Mouse (Mus musculus): ENCODE results near the gene Rhebl1.
"Not testable (repeated sequence)": the region's sequence is repeated elsewhere in the genome, so short reads cannot be mapped to it uniquely, and the experiment has no call there.

Rhebl1 gene

GRCm38 (mm10) chr15:98893940-98894745, at the start of gene Rhebl1:
TSS of gene Rhebl1 (minus strand) at chr15:98894540.
- no peak for DNase-seq (ENCODE audit: extremely low spot score, low read depth, low spot score)

DNA sequence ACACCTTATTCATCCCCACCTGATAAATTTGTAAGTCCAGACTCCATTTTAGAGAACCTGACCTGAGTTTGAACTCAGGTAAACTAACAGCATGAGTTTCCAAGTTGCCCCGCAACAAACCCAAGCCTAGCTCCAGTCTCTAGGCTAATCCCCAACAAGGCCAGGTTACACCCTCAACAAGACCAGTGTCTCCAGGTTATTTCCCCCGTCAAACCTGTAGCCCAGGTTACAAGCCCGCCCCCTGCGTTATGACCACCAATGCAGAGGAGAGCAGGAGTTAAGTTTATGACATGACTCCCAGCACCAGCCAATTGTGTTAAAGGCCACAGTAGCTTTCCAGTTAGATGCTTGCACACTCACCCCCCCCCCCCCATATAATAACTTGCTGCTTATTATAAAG, 48.8 kb upstream of the Rhebl1 start:
- no peak for DNase-seq (ENCODE audit: extremely low spot score, low read depth, low spot score)

GRCm38 (mm10) chr15:98942081-98942480, 47.7 kb upstream of the Rhebl1 start:
- DNase-seq (ENCODE audit: extremely low spot score, low read depth, low spot score) = no peak

- DNase-seq (ENCODE audit: extremely low spot score, low read depth, low spot score) = no peak
Observed at GRCm38 (mm10) chr15:98941539-98941938, 47.2 kb upstream of the Rhebl1 start.

- DNase-seq (ENCODE audit: extremely low spot score, low read depth, low spot score) = no peak
Observed at GRCm38 (mm10) chr15:98940816-98941215, 46.5 kb upstream of the Rhebl1 start.

GRCm38 (mm10) chr15:98934217-98934839, 40.0 kb upstream of the Rhebl1 start, which contains the start of gene Tuba1b:
TSS of gene Tuba1b (minus strand) at chr15:98934565.
- no peak for DNase-seq (ENCODE audit: extremely low spot score, low read depth, low spot score)

GRCm38 (mm10) chr15:98933833-98934216, 39.5 kb upstream of the Rhebl1 start:
- no peak for DNase-seq (ENCODE audit: extremely low spot score, low read depth, low spot score)

- not testable (repeated sequence) for DNase-seq (ENCODE audit: extremely low spot score, low read depth, low spot score)
Observed at GRCm38 (mm10) chr15:98933004-98933671, 38.8 kb upstream of the Rhebl1 start.

GRCm38 (mm10) chr15:98930998-98931397, 36.7 kb upstream of the Rhebl1 start:
- no peak for DNase-seq (ENCODE audit: extremely low spot score, low read depth, low spot score)

- no peak for DNase-seq (ENCODE audit: extremely low spot score, low read depth, low spot score)
Observed at GRCm38 (mm10) chr15:98930017-98930734, 35.8 kb upstream of the Rhebl1 start.

- no peak for DNase-seq (ENCODE audit: extremely low spot score, low read depth, low spot score)
Observed at GRCm38 (mm10) chr15:98928598-98929240, 34.4 kb upstream of the Rhebl1 start.

- DNase-seq (ENCODE audit: extremely low spot score, low read depth, low spot score) = no peak
Observed at GRCm38 (mm10) chr15:98927566-98927965, 33.2 kb upstream of the Rhebl1 start.

- no peak for DNase-seq (ENCODE audit: extremely low spot score, low read depth, low spot score)
Observed at GRCm38 (mm10) chr15:98924682-98925081, 30.3 kb upstream of the Rhebl1 start.

DNA sequence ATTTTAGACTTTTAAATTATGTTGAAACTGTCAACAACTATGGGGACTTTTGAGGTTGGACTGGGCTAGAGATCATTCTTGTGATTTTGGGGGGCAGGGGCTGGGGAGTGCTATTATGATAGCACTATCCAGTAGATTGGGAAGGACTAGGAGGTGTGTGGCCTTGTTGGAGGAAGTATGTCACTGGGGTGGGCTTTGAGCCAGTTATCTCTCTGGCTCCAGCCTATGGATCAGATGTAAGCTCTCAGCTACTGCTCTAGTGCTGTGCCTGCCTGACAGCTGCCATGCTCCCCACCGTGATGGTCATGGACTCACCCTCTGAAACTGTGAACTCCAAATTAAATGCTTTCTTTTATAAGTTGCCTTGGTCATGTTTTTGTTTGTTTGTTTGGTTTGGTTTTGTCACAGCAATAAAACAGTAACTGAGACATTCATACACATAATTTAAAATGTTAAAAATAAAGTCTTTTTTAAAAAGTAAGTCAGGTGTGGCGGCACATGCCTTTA, 28.7 kb upstream of the Rhebl1 start:
- DNase-seq (ENCODE audit: extremely low spot score, low read depth, low spot score) = no peak

GRCm38 (mm10) chr15:98922581-98922980, 28.2 kb upstream of the Rhebl1 start:
- DNase-seq (ENCODE audit: extremely low spot score, low read depth, low spot score) = no peak

DNA sequence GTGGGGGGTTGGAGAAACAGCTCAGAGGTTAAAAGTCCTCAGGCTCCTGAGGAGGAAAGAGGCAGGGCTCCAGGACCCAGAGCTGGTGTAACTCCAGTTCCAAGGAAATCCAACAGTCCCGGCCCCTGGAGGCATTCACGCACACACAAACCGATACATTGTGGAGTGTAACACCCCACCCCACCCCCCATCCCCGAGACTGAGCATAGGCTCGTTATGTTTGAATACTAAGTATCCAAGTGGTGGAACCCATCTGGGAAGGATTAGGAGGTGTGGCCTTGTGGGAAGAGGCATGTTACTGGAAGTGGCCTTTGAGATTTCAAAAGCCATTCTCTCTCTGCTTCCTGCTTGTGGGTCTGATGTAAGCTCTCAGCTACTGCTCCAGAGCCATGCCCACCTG, 27.2 kb upstream of the Rhebl1 start:
- DNase-seq (ENCODE audit: extremely low spot score, low read depth, low spot score) = no peak

DNA sequence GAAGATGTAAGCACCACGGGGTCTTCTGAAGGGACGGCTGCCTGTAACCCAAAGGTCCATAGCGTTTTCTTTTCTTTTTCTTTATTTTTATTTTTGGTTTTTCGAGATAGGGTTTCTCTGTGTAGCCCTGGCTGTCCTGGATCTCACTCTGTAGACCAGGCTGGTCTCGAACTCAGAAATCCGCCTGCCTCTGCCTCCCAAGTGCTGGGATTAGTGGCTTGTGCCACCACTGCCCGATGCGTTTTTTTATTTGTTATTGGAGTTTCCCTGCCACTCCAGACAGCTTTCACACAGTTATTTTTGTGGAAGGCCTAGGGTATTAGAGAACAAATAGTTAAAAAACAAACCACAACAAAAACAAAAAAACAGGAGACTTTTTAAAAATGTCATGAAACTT, 24.2 kb upstream of the Rhebl1 start:
- DNase-seq (ENCODE audit: extremely low spot score, low read depth, low spot score) = not testable (repeated sequence)

DNA sequence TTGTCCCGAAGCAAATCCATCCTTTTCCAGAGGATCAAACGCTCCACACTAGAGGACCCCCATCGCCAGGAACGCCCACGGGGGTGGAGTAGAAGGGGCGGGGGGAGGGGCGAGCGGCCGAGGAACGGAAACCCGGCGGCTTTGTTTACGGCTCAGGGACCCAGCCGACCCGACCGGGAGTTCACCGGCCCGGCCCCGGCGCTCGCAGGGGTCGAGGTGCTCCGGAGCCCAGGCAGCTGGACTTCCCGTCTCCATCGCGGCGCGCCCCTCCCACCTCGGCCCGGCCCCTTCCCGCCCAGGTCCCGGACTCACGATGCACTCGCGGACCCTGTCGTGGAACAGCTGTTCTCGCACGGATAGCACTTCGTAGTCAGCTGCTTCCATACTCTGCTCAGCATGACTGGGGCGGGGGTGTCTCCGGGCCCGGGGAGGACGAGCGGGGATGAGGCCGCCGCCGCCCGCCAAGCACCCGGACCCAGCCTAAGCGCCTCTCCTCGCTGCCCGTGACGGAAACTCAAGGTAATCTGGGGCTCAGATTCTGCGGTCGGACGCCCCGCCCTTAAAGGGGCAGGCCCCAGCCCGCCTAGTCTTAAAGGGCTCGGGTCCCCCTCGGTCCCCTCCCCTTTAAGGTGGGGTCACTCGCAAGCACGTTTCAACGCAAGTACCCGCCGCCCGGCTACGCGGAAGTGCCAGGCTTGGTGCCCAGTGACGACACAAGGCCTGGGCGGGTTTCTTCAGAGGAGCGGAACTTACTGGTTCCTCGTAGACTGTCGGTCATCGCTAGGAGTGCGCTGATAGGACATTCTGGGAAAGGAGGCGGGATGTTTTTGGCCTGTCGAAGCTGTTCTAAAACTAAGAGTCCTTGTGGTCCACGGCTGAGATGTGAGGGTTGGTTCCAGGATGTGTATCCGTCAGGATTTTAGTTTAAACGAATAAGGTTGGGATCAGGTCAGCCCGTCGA, 23.5 kb upstream of the Rhebl1 start, which contains the start of gene Lmbr1l:
Gene Lmbr1l, minus strand, starts transcription at position 694 of the 961 bp plus-strand sequence.
- DNase-seq (ENCODE audit: extremely low spot score, low read depth, low spot score) = peak; percentile 96

- DNase-seq (ENCODE audit: extremely low spot score, low read depth, low spot score) = no peak
Observed at GRCm38 (mm10) chr15:98917091-98917490, 22.8 kb upstream of the Rhebl1 start.
